Mouse (Mus musculus) kidney, embryonic 16.5 days (tissue): ENCODE data around the gene BC016579. TPM values are rescaled to one million over a fixed set of nuclear protein-coding genes. Genes with fewer than 3 reads are reported as not detected.

Source experiments
- ATAC-seq: fragments of 200-750 bp; cut with Nextera tagmentation; 2 replicates; pipeline ENCODE4 v1.8.0; 2017; ENCODE audit warnings: moderate TSS enrichment; ENCODE audit not compliant: low FRiP score, low TSS enrichment
- H3K27ac ChIP-seq: fragments of 300-500 bp; sonication (generic); 2 replicates; pipeline ENCODE4 v1.5.1; 2014; ENCODE audit warnings: low read length
- H3K27me3 ChIP-seq: fragments of 300-500 bp; sonication (generic); 2 replicates; pipeline ENCODE4 v1.6.1; 2014; ENCODE audit warnings: low read length, control low read depth, mixed read lengths; ENCODE audit not compliant: insufficient read depth
- H3K36me3 ChIP-seq: fragments of 300-500 bp; sonication (generic); 2 replicates; pipeline ENCODE4 v1.6.1; 2014; ENCODE audit warnings: low read length, control low read depth, mixed read lengths; ENCODE audit not compliant: insufficient read depth
- H3K4me1 ChIP-seq: fragments of 300-500 bp; sonication (generic); 2 replicates; pipeline ENCODE4 v1.6.1; 2014; ENCODE audit warnings: low read length, control low read depth, mixed read lengths; ENCODE audit not compliant: insufficient read depth
- H3K4me2 ChIP-seq: fragments of 300-500 bp; sonication (generic); replicated peaks from 2 replicates; pipeline ENCODE4 v1.6.1; 2014; ENCODE audit warnings: low read depth, low read length
- H3K4me3 ChIP-seq: fragments of 300-500 bp; sonication (generic); 2 replicates; pipeline ENCODE4 v1.5.1; 2014; ENCODE audit warnings: mild to moderate bottlenecking, low read length
- H3K9ac ChIP-seq: fragments of 300-500 bp; sonication (generic); replicated peaks from 2 replicates; pipeline ENCODE4 v1.6.1; 2014; ENCODE audit warnings: low read length
- H3K9me3 ChIP-seq: fragments of 300-500 bp; sonication (generic); 2 replicates; pipeline ENCODE4 v1.6.1; 2016; ENCODE audit warnings: low read length, control low read depth
- WGBS: fragments of 180-500 bp; shearing (Covaris S2); extraction: QIAGEN DNeasy Blood & Tissue Kit; methylation state at CpG from one replicate; pipeline ENCODE4 v1.1.7; 2014; 5-methylcytosine and 5-hydroxymethylcytosine counted together
- polyA plus RNA-seq: library from polyadenylated mRNA; unstranded; fragments of >200 nt; fragmentation: Nextera tagmentation; extraction: Ambion mirVana; gene quantifications from 2 replicates; pipeline ENCODE4 v1.2.1, GENCODE M21; 2015

BC016579 gene
- polyA plus RNA-seq, 1 experiment from 2014 or later = 0.27 TPM

- Histone ChIP-seq H3K36me3 (no peaks in the 10 kb centered on the region), H3K4me3 (no peak overlapping the region), H3K4me1 (peaks cover 8% of the 10 kb centered on the region; the same call in 1 of the 2 replicates), H3K9ac (no peak overlapping the region), H3K27ac (no peak overlapping the region), H3K27me3 (peaks cover 6% of the 10 kb centered on the region), H3K9me3 (no peaks in the 10 kb centered on the region), H3K4me2 (no peak overlapping the region)
- WGBS = 55% methylated on average over 2 of the region's 2 CpGs
- ATAC-seq = no peak
These were observed 2.4 kb downstream of the BC016579 start for GRCm38 (mm10) chr16:45651497-45651896.

- no peaks in the 10 kb centered on the region for H3K27me3 ChIP-seq
- ATAC-seq = 0 out of 2 replicates have a peak, but pooled peaks have one; percentile 54
- H3K36me3 ChIP-seq = no peaks in the 10 kb centered on the region
- no peaks in the 10 kb centered on the region for H3K9me3 ChIP-seq
- no peak overlapping the region for H3K9ac ChIP-seq
- H3K4me1 ChIP-seq = no peaks in the 10 kb centered on the region
- H3K4me2 ChIP-seq = no peak overlapping the region
- no peak overlapping the region for H3K4me3 ChIP-seq
- H3K27ac ChIP-seq = no peak overlapping the region
- WGBS = 67% methylated on average over 6 of the region's 6 CpGs
These were observed 9.5 kb downstream of the BC016579 start for GRCm38 (mm10) chr16:45644380-45644779.

- Histone ChIP-seq H3K9ac (no peak overlapping the region), H3K9me3 (no peaks in the 10 kb centered on the region), H3K27ac (no peak overlapping the region), H3K4me2 (no peak overlapping the region), H3K36me3 (no peaks in the 10 kb centered on the region), H3K4me1 (no peaks in the 10 kb centered on the region), H3K4me3 (no peak overlapping the region), H3K27me3 (no peaks in the 10 kb centered on the region)
- ATAC-seq = no peak
- WGBS = 82% methylated on average over 3 of the region's 3 CpGs
These were observed 9.9 kb downstream of the BC016579 start for GRCm38 (mm10) chr16:45643944-45644343.

GRCm38 (mm10) chr16:45641301-45641700, 12.6 kb downstream of the BC016579 start:
- Histone ChIP-seq H3K27me3 (no peaks in the 10 kb centered on the region), H3K4me2 (no peak overlapping the region), H3K4me3 (no peak overlapping the region), H3K4me1 (no peaks in the 10 kb centered on the region), H3K9me3 (no peaks in the 10 kb centered on the region), H3K9ac (no peak overlapping the region), H3K36me3 (no peaks in the 10 kb centered on the region), H3K27ac (no peak overlapping the region)
- ATAC-seq = no peak
- WGBS = 64% methylated on average over 3 of the region's 3 CpGs

- Histone ChIP-seq H3K27ac (no peak overlapping the region), H3K4me3 (no peak overlapping the region), H3K4me1 (no peaks in the 10 kb centered on the region), H3K27me3 (no peaks in the 10 kb centered on the region), H3K9ac (no peak overlapping the region), H3K4me2 (no peak overlapping the region), H3K9me3 (no peaks in the 10 kb centered on the region), H3K36me3 (no peaks in the 10 kb centered on the region)
- WGBS = 80% methylated on average over 10 of the region's 10 CpGs
- no peak for ATAC-seq
These were observed 13.7 kb downstream of the BC016579 start for GRCm38 (mm10) chr16:45640070-45640762.

- no peak overlapping the region for H3K9ac ChIP-seq
- 89% methylated on average over 2 of the region's 2 CpGs for WGBS
- no peak overlapping the region for H3K4me3 ChIP-seq
- no peaks in the 10 kb centered on the region for H3K27me3 ChIP-seq
- H3K9me3 ChIP-seq = no peaks in the 10 kb centered on the region
- no peak for ATAC-seq
- no peaks in the 10 kb centered on the region for H3K4me1 ChIP-seq
- no peaks in the 10 kb centered on the region for H3K36me3 ChIP-seq
- H3K4me2 ChIP-seq = no peak overlapping the region
- no peak overlapping the region for H3K27ac ChIP-seq
These were observed 18.0 kb downstream of the BC016579 start for GRCm38 (mm10) chr16:45635826-45636225.

- Histone ChIP-seq H3K36me3 (no peaks in the 10 kb centered on the region), H3K4me2 (no peak overlapping the region), H3K4me1 (no peaks in the 10 kb centered on the region), H3K9me3 (no peaks in the 10 kb centered on the region), H3K27me3 (no peaks in the 10 kb centered on the region), H3K9ac (no peak overlapping the region), H3K27ac (no peak overlapping the region), H3K4me3 (no peak overlapping the region)
- no peak for ATAC-seq
- WGBS = 43% methylated on average over 4 of the region's 4 CpGs
These were observed 21.4 kb downstream of the BC016579 start for GRCm38 (mm10) chr16:45632420-45632819.

GRCm38 (mm10) chr16:45630347-45630960, 23.4 kb downstream of the BC016579 start:
- Histone ChIP-seq H3K4me3 (no peak overlapping the region), H3K27me3 (no peaks in the 10 kb centered on the region), H3K9me3 (no peaks in the 10 kb centered on the region), H3K27ac (no peak overlapping the region), H3K9ac (no peak overlapping the region), H3K4me1 (no peaks in the 10 kb centered on the region), H3K4me2 (no peak overlapping the region), H3K36me3 (no peaks in the 10 kb centered on the region)
- WGBS = 54% methylated on average over 5 of the region's 5 CpGs
- no peak; the same call in 1 of the 2 replicates for ATAC-seq

GRCm38 (mm10) chr16:45629497-45630105, 24.3 kb downstream of the BC016579 start:
- 76% methylated on average over 8 of the region's 8 CpGs for WGBS

GRCm38 (mm10) chr16:45625342-45625741, 28.5 kb downstream of the BC016579 start:
- H3K9me3 ChIP-seq = no peaks in the 10 kb centered on the region
- H3K9ac ChIP-seq = no peak overlapping the region
- H3K27ac ChIP-seq = no peak overlapping the region
- no peaks in the 10 kb centered on the region for H3K4me1 ChIP-seq
- no peak for ATAC-seq
- no peaks in the 10 kb centered on the region for H3K36me3 ChIP-seq
- no peak overlapping the region for H3K4me3 ChIP-seq
- 93% methylated on average over 2 of the region's 2 CpGs for WGBS
- H3K4me2 ChIP-seq = no peak overlapping the region
- no peaks in the 10 kb centered on the region for H3K27me3 ChIP-seq

More at GRCm38 (mm10) chr16:45629497-45630105, 24.3 kb downstream of the BC016579 start:
- Histone ChIP-seq H3K27ac (no peak overlapping the region), H3K9ac (no peak overlapping the region), H3K4me2 (no peak overlapping the region), H3K9me3 (no peaks in the 10 kb centered on the region), H3K4me3 (no peak overlapping the region), H3K4me1 (no peaks in the 10 kb centered on the region), H3K36me3 (no peaks in the 10 kb centered on the region), H3K27me3 (no peaks in the 10 kb centered on the region)
- ATAC-seq = no peak; the same call in 1 of the 2 replicates
